Mouse (Mus musculus): ENCODE measurements around the gene Colq. TPM values are rescaled to one million over a fixed set of nuclear protein-coding genes. Genes with fewer than 3 reads are reported as not detected.
"Not testable (repeated sequence)": the region's sequence is repeated elsewhere in the genome, so short reads cannot be mapped to it uniquely, and the experiment has no call there.

The Colq gene
- polyA plus RNA-seq, 1 experiment, result 2.4 TPM

- Histone ChIP-seq H3K4me3 (replicated peaks; ENCODE audit: control insufficient read depth, low read depth, low read length) (no peak overlapping the region), H3K4me1 (ENCODE audit: control insufficient read depth, insufficient read depth, low read length) (no peaks in the 10 kb centered on the region), H3K27ac (ENCODE audit: control insufficient read depth, insufficient read depth, low read depth, low read length, poor library complexity) (no peak overlapping the region)
- TF ChIP-seq CTCF (IDR thresholded peaks at IDR 0.05; ENCODE audit: control insufficient read depth, insufficient read depth, low read length), result peak; percentile 21; the same call in 1 of the 2 replicates
- no peak for TF ChIP-seq POLR2A (IDR thresholded peaks at IDR 0.05; ENCODE audit: borderline replicate concordance, control insufficient read depth, low read depth, low read length)
- WGBS, result 68% methylated on average over 4 of the region's 4 CpGs
Observed at GRCm38 (mm10) chr14:31611986-31612385, 20.8 kb upstream of the Colq start.

GRCm38 (mm10) chr14:31605514-31605913, 14.4 kb upstream of the Colq start:
- TF ChIP-seq CTCF (IDR thresholded peaks at IDR 0.05; ENCODE audit: control insufficient read depth, insufficient read depth, low read length) (peak; percentile 43; the same call in 1 of the 2 replicates), POLR2A (IDR thresholded peaks at IDR 0.05; ENCODE audit: borderline replicate concordance, control insufficient read depth, low read depth, low read length) (no peak)
- no peak overlapping the region for H3K27ac ChIP-seq (ENCODE audit: control insufficient read depth, insufficient read depth, low read depth, low read length, poor library complexity)
- no peaks in the 10 kb centered on the region for H3K4me1 ChIP-seq (ENCODE audit: control insufficient read depth, insufficient read depth, low read length)
- WGBS, result 80% methylated on average over 6 of the region's 6 CpGs
- no peak overlapping the region for H3K4me3 ChIP-seq (replicated peaks; ENCODE audit: control insufficient read depth, low read depth, low read length)

GRCm38 (mm10) chr14:31604916-31605315, 13.8 kb upstream of the Colq start:
- H3K27ac ChIP-seq (ENCODE audit: control insufficient read depth, insufficient read depth, low read depth, low read length, poor library complexity), result no peak overlapping the region
- no peaks in the 10 kb centered on the region for H3K4me1 ChIP-seq (ENCODE audit: control insufficient read depth, insufficient read depth, low read length)
- TF ChIP-seq POLR2A (IDR thresholded peaks at IDR 0.05; ENCODE audit: borderline replicate concordance, control insufficient read depth, low read depth, low read length), result no peak
- TF ChIP-seq CTCF (IDR thresholded peaks at IDR 0.05; ENCODE audit: control insufficient read depth, insufficient read depth, low read length), result no peak
- 79% methylated on average over 5 of the region's 5 CpGs for WGBS
- H3K4me3 ChIP-seq (replicated peaks; ENCODE audit: control insufficient read depth, low read depth, low read length), result no peak overlapping the region

- WGBS, result 65% methylated on average over 6 of the region's 6 CpGs
- H3K4me3 ChIP-seq (replicated peaks; ENCODE audit: control insufficient read depth, low read depth, low read length); H3K4me1 ChIP-seq (ENCODE audit: control insufficient read depth, insufficient read depth, low read length); H3K27ac ChIP-seq (ENCODE audit: control insufficient read depth, insufficient read depth, low read depth, low read length, poor library complexity): not testable (repeated sequence)
Observed at GRCm38 (mm10) chr14:31602616-31602979, 11.5 kb upstream of the Colq start.

- no peak overlapping the region for H3K27ac ChIP-seq (ENCODE audit: control insufficient read depth, insufficient read depth, low read depth, low read length, poor library complexity)
- no peak overlapping the region for H3K4me3 ChIP-seq (replicated peaks; ENCODE audit: control insufficient read depth, low read depth, low read length)
- 88% methylated on average over 14 of the region's 14 CpGs for WGBS
Observed at GRCm38 (mm10) chr14:31601908-31602615, 10.9 kb upstream of the Colq start.

GRCm38 (mm10) chr14:31597446-31597845, 6.3 kb upstream of the Colq start:
- Histone ChIP-seq H3K4me1 (ENCODE audit: control insufficient read depth, insufficient read depth, low read length) (peaks cover 1% of the 10 kb centered on the region; the same call in 1 of the 2 replicates), H3K4me3 (replicated peaks; ENCODE audit: control insufficient read depth, low read depth, low read length) (no peak overlapping the region), H3K27ac (ENCODE audit: control insufficient read depth, insufficient read depth, low read depth, low read length, poor library complexity) (no peak overlapping the region)
- TF ChIP-seq CTCF (IDR thresholded peaks at IDR 0.05; ENCODE audit: control insufficient read depth, insufficient read depth, low read length) (no peak), POLR2A (IDR thresholded peaks at IDR 0.05; ENCODE audit: borderline replicate concordance, control insufficient read depth, low read depth, low read length) (no peak)
- WGBS, result 72% methylated on average over 4 of the region's 4 CpGs

More at GRCm38 (mm10) chr14:31601908-31602615, 10.9 kb upstream of the Colq start:
- TF ChIP-seq CTCF (IDR thresholded peaks at IDR 0.05; ENCODE audit: control insufficient read depth, insufficient read depth, low read length), result no peak
- no peak for TF ChIP-seq POLR2A (IDR thresholded peaks at IDR 0.05; ENCODE audit: borderline replicate concordance, control insufficient read depth, low read depth, low read length)
- H3K4me1 ChIP-seq (ENCODE audit: control insufficient read depth, insufficient read depth, low read length), result no peaks in the 10 kb centered on the region

- Histone ChIP-seq H3K4me3 (replicated peaks; ENCODE audit: control insufficient read depth, low read depth, low read length) (no peak overlapping the region), H3K4me1 (ENCODE audit: control insufficient read depth, insufficient read depth, low read length) (peaks cover 1% of the 10 kb centered on the region; the same call in 1 of the 2 replicates), H3K27ac (ENCODE audit: control insufficient read depth, insufficient read depth, low read depth, low read length, poor library complexity) (peak overlapping the region; percentile 3; the same call in 1 of the 2 replicates)
- 12% methylated on average over 7 of the region's 7 CpGs for WGBS
- no peak for TF ChIP-seq POLR2A (IDR thresholded peaks at IDR 0.05; ENCODE audit: borderline replicate concordance, control insufficient read depth, low read depth, low read length)
Observed at GRCm38 (mm10) chr14:31596408-31596807, 5.3 kb upstream of the Colq start.

- WGBS, result 43% methylated on average over 3 of the region's 3 CpGs
- no peak overlapping the region for H3K27ac ChIP-seq (ENCODE audit: control insufficient read depth, insufficient read depth, low read depth, low read length, poor library complexity)
- no peak overlapping the region for H3K4me3 ChIP-seq (replicated peaks; ENCODE audit: control insufficient read depth, low read depth, low read length)
- peaks cover 1% of the 10 kb centered on the region; the same call in 1 of the 2 replicates for H3K4me1 ChIP-seq (ENCODE audit: control insufficient read depth, insufficient read depth, low read length)
- no peak for TF ChIP-seq POLR2A (IDR thresholded peaks at IDR 0.05; ENCODE audit: borderline replicate concordance, control insufficient read depth, low read depth, low read length)
- no peak for TF ChIP-seq CTCF (IDR thresholded peaks at IDR 0.05; ENCODE audit: control insufficient read depth, insufficient read depth, low read length)
Observed at GRCm38 (mm10) chr14:31594693-31595092, 3.5 kb upstream of the Colq start.

GRCm38 (mm10) chr14:31593036-31593435, 1.9 kb upstream of the Colq start:
- no peak for TF ChIP-seq POLR2A (IDR thresholded peaks at IDR 0.05; ENCODE audit: borderline replicate concordance, control insufficient read depth, low read depth, low read length)
- TF ChIP-seq CTCF (IDR thresholded peaks at IDR 0.05; ENCODE audit: control insufficient read depth, insufficient read depth, low read length), result no peak
- Histone ChIP-seq H3K27ac (ENCODE audit: control insufficient read depth, insufficient read depth, low read depth, low read length, poor library complexity) (no peak overlapping the region), H3K4me1 (ENCODE audit: control insufficient read depth, insufficient read depth, low read length) (peaks cover 1% of the 10 kb centered on the region; the same call in 1 of the 2 replicates), H3K4me3 (replicated peaks; ENCODE audit: control insufficient read depth, low read depth, low read length) (no peak overlapping the region)
- WGBS, result 9% methylated on average over 2 of the region's 2 CpGs
